Comparison of ENCODE assay signal across 12 mouse cellular contexts in the genomic region with DNA sequence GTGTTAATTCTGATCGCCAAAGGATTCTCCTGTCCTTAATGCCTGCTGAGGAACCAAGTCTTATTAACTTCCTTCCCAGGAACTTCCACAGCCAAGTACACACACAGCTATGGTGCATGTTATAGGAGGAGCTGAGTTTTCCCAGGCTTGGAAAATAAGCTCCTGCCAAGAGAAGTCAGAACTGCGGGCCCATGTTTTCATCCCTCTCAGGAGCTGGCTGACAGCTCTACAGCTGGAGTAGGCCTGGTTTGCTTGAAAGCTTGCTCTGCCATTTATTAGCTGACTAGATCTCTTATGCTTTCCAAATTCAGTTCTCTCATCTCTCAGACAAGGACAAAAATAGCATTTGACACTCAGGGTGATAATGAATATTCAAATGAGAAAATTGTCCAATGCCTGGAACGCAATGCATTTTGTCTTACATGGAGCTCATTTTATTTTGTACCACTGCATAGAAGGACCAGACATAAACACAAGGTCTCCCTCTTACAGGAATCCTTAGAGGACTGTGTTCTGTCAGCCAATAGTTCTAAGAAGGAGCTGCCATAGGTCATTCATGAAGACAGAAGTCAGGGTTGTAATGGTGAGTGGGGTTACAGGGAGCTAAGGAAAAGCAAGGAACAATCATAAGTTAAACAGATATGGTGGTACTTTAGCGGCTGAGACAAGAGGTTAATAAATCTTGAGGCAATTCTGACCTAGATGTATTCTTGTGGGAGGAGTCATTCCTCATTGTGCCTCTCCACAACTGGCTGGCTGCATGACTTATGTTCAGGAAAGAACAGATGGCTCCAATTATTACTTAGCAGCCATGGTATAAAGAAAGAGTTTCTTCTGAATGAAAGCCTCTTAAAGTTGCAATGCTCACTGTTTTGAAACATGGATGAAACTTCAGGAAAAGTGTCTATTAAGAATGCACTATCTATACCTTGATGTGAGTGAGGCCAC.
DNase-seq lines count a peak whose midpoint lies in the region; ATAC-seq and TF ChIP-seq lines count a peak whose summit lies in the region.
"Had no signal": no experiment of that assay in that cellular context is flagged by ENCODE, and none has a peak within 500 bp of the region (broad histone marks: within the 10 kb centered on the region; RNA-seq: fewer than 3 reads in every experiment).

No protein-coding gene starts in this region.

- WGBS in forebrain, postnatal 0 days: 38% methylated on average over 4 of the region's 4 CpGs
- WGBS in neural tube, embryonic 14.5 days: 48% methylated on average over 4 of the region's 4 CpGs
- WGBS in liver, postnatal 0 days (ENCODE audit: insufficient replicate concordance): 68% methylated on average over 4 of the region's 4 CpGs

- intact Hi-C loops in gastrocnemius, adult 2 months (cut with DNase I): no loop called here
- intact Hi-C loops in left cerebral cortex, postnatal 4 days (cut with DNase I): no loop called here

- H3K9me3 ChIP-seq in forebrain, postnatal 0 days (ENCODE audit: low read length): no peaks in the 10 kb centered on the region
- no peaks in the 10 kb centered on the region for H3K9me3 ChIP-seq in neural tube, embryonic 14.5 days (ENCODE audit: control insufficient read depth, low read length)
- H3K9me3 ChIP-seq in liver, postnatal 0 days (ENCODE audit: low read length): no peaks in the 10 kb centered on the region

- DNase-seq in gastrocnemius, adult 2 months: peak; percentile 16
- no peak for DNase-seq in gastrocnemius, adult 8-10 months (ENCODE audit: low spot score in 2 of 2)
- DNase-seq in left cerebral cortex, postnatal 4 days: peak; percentile 13
- no peak for DNase-seq in left cerebral cortex, adult 9 months (ENCODE audit: low spot score in 2 of 2)
- DNase-seq in forebrain, postnatal 0 days: peak; percentile 50
- no peak for DNase-seq in liver, postnatal 0 days
- DNase-seq in layer of hippocampus, postnatal 36 days: no peak
- DNase-seq: adrenal gland, postnatal 36 days; lung, postnatal 4 days had no signal

- no peak for TF ChIP-seq CTCF in gastrocnemius, adult 2 months (IDR thresholded peaks at IDR 0.05)
- TF ChIP-seq CTCF in forebrain, postnatal 0 days (IDR thresholded peaks at IDR 0.05; ENCODE audit: low read depth): no peak
- no peak for TF ChIP-seq CTCF in liver, postnatal 0 days (IDR thresholded peaks at IDR 0.05; ENCODE audit: low read depth)

- H3K4me1 ChIP-seq in forebrain, postnatal 0 days (ENCODE audit: insufficient read depth): no peaks in the 10 kb centered on the region
- H3K4me1 ChIP-seq in neural tube, embryonic 14.5 days (ENCODE audit: control insufficient read depth, insufficient read depth, low read length): no peaks in the 10 kb centered on the region
- H3K4me1 ChIP-seq in liver, postnatal 0 days (ENCODE audit: insufficient read depth): no peaks in the 10 kb centered on the region

- peak; percentile 86 for ATAC-seq in forebrain, postnatal 0 days
- 0 out of 2 replicates have a peak, but pooled peaks have one; percentile 38 for ATAC-seq in neural tube, embryonic 14.5 days (ENCODE audit: low read depth)
- no peak for ATAC-seq in liver, postnatal 0 days

- H3K27ac ChIP-seq in gastrocnemius, adult 2 months: no peak overlapping the region
- peak overlapping the region; percentile 57 for H3K27ac ChIP-seq in forebrain, postnatal 0 days (ENCODE audit: low read depth, low read length)
- no peak overlapping the region for H3K27ac ChIP-seq in neural tube, embryonic 14.5 days (ENCODE audit: low read depth, low read length)
- no peak overlapping the region for H3K27ac ChIP-seq in liver, postnatal 0 days (ENCODE audit: low read depth)
- H3K27ac ChIP-seq: left cerebral cortex, adult 2 months had no signal

- no peak overlapping the region for H3K4me2 ChIP-seq in forebrain, postnatal 0 days (ENCODE audit: low read depth)
- H3K4me2 ChIP-seq in neural tube, embryonic 14.5 days (ENCODE audit: low read depth, low read length): no peak overlapping the region
- no peak overlapping the region for H3K4me2 ChIP-seq in liver, postnatal 0 days (ENCODE audit: low read depth, low read length)

- H3K9ac ChIP-seq in forebrain, postnatal 0 days: no peak overlapping the region
- no peak overlapping the region for H3K9ac ChIP-seq in neural tube, embryonic 14.5 days (replicated peaks; ENCODE audit: low read depth, low read length)
- H3K9ac ChIP-seq in liver, postnatal 0 days (replicated peaks): no peak overlapping the region

- no peak for TF ChIP-seq EP300 in liver, postnatal 0 days (IDR thresholded peaks at IDR 0.05; ENCODE audit: low read depth)

- no peaks in the 10 kb centered on the region for H3K27me3 ChIP-seq in forebrain, postnatal 0 days (ENCODE audit: insufficient read depth, low read length)
- H3K27me3 ChIP-seq in neural tube, embryonic 14.5 days (ENCODE audit: control insufficient read depth, insufficient read depth, low read length): no peaks in the 10 kb centered on the region
- no peaks in the 10 kb centered on the region for H3K27me3 ChIP-seq in liver, postnatal 0 days (ENCODE audit: insufficient read depth, low read length)
- H3K27me3 ChIP-seq: CH12.LX had no signal

- H3K36me3 ChIP-seq in forebrain, postnatal 0 days (ENCODE audit: insufficient read depth): no peaks in the 10 kb centered on the region
- H3K36me3 ChIP-seq in neural tube, embryonic 14.5 days (ENCODE audit: control insufficient read depth, insufficient read depth, low read length): no peaks in the 10 kb centered on the region
- no peaks in the 10 kb centered on the region for H3K36me3 ChIP-seq in liver, postnatal 0 days (replicated peaks; ENCODE audit: insufficient read depth, low read length)

- no peak overlapping the region for H3K4me3 ChIP-seq in gastrocnemius, adult 2 months
- H3K4me3 ChIP-seq in forebrain, postnatal 0 days (ENCODE audit: low read depth, low read length): no peak overlapping the region
- no peak overlapping the region for H3K4me3 ChIP-seq in neural tube, embryonic 14.5 days (ENCODE audit: low read depth, low read length)
- H3K4me3 ChIP-seq in liver, postnatal 0 days (ENCODE audit: low read depth, low read length): no peak overlapping the region
- H3K4me3 ChIP-seq: left cerebral cortex, adult 2 months had no signal

Comparison
In these comparisons a context has a peak if more than half of its experiments do, and no peak if none do; other contexts are left out.
1. DNase-seq: peak in gastrocnemius, adult 2 months (single experiment), left cerebral cortex, postnatal 4 days (single experiment) and forebrain, postnatal 0 days (single experiment); none in gastrocnemius, adult 8-10 months (0 of 2), left cerebral cortex, adult 9 months (0 of 2), liver, postnatal 0 days (single experiment) and layer of hippocampus, postnatal 36 days (0 of 2).